Mouse (Mus musculus): Measurements from ENCODE around the gene Lmo3. TPM values are rescaled to one million over a fixed set of nuclear protein-coding genes. Genes with fewer than 3 reads are reported as not detected.

The Lmo3 gene
- total RNA-seq, 2 experiments from 2014 or later, result 0.31 to 0.34 TPM

DNA sequence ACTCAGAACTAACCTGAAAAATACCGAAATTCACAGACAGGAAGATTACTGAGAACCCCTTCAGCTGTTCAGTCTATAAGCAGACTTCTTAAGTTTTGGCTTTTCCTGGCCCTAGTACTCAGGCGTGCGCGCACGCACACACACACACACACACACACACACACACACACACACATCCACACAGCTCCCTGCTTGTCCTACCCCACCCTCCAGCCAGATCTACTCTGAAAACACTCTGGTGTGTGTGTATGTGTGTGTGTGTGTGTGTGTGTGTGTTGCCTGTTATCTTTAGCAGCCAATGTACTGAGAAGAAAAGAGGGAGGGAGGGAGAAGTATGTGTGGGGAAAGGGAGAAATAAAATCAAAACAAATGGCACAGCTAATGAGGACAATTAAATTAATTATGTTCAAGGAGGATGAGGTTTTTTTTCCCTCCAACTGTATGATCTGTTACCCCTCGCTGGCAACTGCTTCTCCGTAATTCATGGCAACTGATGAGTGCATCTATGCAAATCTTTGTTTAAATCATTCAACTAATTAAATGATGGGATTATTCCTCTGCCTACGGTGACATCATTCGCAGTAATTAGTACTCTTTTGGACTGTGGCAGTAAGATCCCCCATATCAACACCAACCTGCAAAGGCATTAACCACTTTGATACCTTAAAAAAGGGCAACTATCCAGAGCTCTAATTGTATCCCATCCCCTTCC lies 157.1 kb downstream of the Lmo3 start:
- intact Hi-C loops (cut with DNase I), result no loop called here
- no peak for DNase-seq (ENCODE audit: low spot score)

DNA sequence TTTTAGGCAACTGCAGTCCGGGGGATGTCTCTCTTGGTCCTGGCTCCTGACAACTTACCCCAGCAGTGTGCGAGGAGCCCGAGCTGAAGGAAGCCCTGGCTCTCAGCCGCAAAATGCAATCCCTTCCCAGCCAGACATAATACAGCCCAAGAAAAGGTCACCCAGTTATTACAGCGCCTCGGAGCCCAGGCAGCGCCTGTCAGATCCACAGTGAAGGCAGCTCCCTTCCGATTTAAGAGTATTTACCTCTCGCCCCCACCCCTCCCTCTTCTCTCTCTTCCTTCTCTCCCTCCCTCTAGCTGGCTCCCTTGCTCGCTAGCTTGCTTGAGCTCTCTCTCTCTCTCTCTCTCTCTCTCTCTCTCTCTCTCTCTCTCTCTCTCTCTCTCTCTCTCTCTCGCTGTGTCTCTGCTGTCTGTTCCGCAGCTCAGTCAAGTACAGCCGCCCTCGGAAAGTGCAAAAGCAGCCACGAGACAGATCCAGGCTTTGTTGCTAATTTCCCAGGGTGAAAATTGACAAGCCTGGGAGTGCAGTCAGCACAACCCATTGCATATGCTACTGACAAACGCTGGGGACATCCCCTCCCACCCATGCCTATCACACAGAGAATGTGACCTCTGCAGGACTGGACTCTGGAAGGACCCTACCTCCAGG lies 159.0 kb downstream of the Lmo3 start:
- intact Hi-C loops (cut with DNase I), result no loop called here
- DNase-seq (ENCODE audit: low spot score), result no peak

DNA sequence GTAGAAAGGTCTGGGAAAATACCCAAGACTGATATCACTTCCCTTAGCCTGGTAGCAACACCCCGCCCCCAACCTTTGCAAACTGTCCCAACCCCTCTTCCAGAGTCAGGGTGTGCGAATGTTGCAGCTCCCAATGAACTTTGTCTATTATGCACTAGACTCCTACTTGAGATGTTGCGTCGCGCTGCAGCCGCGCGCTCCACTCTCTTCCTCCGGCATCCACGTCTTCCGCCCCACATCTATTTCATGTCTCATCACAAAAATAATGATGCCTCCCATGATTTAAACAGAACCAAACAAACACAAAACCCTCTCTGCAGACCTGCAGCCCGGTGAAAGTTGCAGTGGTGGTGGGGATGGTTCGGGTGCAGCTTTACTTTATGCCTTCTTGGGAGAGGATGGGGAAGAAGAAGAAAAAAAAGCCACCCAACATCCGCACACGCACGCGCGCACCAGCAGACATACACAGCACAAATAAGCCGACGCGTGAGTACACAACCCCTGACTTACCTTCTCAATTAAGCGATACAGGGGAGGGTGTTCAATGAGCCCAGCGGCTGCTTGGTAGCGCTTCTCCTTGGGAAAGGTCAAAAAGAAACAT lies 159.7 kb downstream of the Lmo3 start:
- intact Hi-C loops (cut with DNase I), result no loop called here
- no peak for DNase-seq (ENCODE audit: low spot score)

DNA sequence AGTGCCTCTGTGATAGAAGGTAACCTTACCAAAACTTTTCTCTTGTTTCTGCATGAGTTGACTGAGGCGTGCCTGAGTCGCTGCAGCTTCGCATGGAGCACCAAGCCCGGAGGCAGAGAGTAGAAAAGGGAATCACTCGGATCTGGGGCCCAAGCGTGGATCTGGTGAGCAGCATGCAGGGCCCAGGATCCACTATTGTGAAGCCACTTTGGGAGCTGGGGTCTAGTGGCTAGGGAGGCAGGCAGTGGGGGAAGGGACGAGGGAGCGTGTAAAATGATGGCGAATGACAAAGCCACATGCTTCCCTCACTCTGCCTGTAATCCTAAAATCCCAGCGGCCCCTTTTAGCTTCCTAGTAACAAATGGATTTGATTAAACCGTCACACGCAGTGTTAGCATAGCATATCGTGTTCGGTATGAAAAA lies 160.6 kb downstream of the Lmo3 start:
- DNase-seq (ENCODE audit: low spot score), result no peak
- intact Hi-C loops (cut with DNase I), result no loop called here

DNA sequence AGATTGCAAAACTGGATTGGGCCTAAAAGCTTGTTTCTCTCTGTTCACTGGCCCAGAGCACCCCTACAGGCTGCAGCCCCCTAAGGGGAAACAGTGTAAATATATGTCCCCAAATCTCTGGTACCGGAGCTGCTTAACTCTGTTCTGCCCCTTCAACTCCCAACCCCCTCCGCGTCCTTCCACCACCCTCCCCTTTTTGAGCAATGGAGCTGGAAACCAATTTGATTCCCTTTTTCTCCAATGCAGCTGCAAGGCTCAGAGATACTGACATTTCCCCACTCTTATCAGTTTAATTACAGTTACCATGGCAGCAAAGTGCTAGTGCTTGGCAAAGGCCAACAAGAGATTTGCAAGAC lies 161.3 kb downstream of the Lmo3 start:
- no peak for DNase-seq (ENCODE audit: low spot score)
- intact Hi-C loops (cut with DNase I), result no loop called here

DNA sequence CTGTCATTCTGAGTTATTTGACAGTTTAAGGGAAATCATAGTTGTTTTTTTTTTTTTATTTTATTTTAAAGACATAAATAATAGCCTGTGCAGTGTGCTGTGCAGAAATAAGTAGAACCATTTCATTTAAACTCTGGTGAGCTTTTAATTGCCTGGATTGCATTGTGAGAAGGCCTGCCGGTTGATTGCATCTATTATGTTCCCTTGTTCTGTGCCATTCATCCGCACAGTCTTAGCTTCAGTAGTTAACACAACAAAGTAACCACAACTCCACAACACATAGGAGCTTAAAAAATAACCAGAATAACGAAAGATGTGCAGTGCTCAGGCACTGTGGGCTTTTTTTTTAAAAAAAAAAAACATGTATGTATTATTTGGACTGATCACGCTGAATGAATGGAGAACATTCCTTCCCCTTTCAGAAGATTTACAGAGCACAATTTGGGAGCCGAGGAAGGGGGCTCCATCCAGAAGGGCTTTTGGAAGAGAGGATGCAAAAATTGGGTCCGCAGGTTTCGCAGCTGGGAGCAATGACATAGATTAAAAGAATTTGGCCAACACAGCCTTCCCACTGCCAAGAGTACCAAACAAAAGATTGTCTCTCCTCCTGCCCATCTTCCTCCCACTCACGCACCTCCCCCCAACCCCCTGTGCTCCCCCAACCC lies 161.8 kb downstream of the Lmo3 start:
- DNase-seq (ENCODE audit: low spot score), result no peak
- intact Hi-C loops (cut with DNase I), result no loop called here

DNA sequence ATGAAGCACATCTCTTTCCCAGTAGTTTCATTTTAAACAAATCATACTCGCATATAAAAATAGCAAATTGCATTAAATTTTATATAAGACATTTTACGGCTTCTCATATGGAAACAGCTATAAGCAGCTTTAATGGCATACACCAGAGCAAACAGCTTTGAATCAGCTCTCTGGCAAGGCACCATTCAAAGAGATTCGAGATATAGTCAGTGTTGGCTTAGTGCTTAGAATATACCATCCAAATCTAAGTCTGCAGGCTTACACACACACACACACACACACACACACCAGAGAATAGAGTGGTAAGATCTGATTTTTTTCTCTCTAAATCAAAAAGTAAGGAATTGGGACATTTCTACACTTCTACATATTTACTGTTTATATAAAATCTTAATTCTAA lies 169.7 kb downstream of the Lmo3 start:
- no peak for DNase-seq (ENCODE audit: low spot score)

DNA sequence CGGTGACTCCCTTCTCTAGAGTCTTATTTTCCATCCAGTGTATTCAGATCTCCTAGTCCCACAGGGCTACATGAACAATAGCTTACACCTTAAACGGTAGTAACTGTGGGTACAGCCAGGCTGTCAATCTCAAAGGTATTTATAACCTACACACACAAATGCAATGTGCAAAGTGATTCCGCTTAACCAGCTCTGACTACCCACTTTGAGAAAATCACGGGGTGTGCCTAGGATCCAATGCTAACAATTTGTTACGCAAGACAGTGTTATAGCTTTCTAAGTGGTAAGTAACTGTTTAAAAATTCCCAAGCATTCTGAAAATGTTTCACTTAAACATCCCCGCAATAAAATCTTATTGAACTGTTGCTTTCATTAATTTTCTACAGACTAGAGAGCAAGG lies 179.7 kb downstream of the Lmo3 start:
- DNase-seq (ENCODE audit: low spot score), result no peak
- intact Hi-C loops (cut with DNase I), result no loop called here

More for the DNA sequence above, 169.7 kb downstream of the Lmo3 start:
- intact Hi-C loops (cut with DNase I), result no loop called here

DNA sequence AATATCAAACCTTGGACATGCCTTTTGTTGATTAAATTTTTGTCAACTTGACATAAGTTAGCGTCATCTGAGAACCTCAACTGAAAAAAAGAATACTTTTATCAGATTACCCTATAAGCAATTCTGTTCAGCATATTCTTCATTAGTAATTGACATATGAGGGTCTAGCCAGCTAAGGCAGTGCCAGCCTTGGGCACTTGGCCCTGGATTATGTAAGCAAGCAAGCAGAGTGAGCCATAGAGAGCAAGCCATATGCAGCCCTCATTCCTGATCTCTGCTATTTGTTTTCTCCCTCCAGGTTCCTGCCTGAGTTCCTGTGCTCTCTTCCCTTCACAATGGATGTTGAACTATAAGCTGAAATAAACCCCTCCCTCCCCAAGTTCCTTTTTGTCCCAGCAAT lies 182.9 kb downstream of the Lmo3 start:
- intact Hi-C loops (cut with DNase I), result no loop called here
- no peak for DNase-seq (ENCODE audit: low spot score)

DNA sequence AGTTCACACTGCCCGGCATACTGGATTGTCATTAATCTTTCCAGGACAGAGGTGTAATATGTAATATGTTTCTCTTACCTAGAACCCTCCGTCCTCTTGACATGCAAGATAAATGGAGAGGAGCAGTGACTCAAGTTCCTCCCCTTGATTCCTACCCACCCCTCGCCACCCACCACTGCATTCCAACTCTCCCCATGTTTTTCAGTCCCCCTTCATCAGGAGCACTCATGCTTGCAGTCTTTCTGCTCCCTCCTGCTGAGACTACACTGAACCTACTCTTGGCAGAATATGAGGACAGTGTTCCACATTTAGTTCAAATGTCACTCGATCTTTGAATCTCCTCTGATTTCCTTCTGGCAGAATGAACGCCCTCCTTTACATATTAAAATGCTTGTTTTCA lies 190.7 kb downstream of the Lmo3 start:
- intact Hi-C loops (cut with DNase I), result no loop called here
- DNase-seq (ENCODE audit: low spot score), result no peak

DNA sequence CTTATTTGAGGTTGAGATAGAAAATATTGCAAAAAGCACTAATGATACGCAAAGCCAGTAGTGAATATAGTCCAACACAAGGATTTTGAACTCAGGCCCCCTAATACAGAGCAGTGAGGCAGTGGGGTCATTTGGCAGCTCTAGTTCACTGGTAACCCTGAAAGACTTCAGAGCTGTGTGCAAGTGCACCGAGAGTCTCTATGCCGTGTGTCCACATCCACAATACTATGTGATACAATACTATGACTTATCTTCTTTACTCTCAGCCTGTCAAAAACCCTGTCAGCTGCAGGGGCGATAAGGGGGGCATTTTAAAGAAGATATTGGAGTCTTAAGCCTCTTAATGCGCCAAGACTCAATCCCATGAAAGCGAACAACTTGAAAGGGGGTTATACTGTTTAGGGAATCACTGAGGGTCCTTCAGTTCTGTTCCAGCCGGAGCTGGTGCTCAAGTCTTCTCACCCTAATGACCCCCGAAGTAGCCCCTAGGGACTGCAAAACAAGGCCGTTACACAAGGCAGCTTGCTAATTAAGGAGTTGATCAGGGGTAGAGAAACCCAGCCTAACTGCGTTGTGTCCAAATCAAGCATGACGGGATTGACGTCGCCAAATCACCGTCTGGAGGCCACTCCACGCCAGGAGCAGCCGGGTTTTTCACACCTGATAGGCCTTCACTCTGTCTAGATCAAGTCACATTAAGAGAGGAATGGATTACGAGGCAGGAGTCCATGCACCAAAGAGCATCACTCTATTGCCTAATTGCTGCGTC lies 193.4 kb downstream of the Lmo3 start:
- intact Hi-C loops (cut with DNase I), result no loop called here
- DNase-seq (ENCODE audit: low spot score), result no peak

DNA sequence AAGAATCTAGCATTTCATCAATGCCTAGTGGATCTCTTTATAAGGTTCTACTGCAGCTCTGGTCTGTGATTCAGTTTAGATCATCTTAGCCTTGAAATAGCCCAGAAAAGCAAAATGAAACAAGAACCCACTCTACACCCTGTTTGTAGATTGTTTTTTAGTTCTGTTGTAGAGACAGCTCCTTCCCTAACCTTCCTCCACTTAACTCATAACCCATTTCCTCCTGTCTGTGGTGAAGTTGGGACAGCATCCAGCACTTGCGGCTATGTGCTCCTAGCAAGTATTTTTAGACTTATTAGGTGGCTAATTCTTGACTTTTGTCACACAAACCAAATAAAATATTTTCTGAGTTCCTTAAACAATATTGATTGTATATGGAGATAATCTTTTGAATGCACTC lies 198.6 kb downstream of the Lmo3 start:
- no peak for DNase-seq (ENCODE audit: low spot score)
- intact Hi-C loops (cut with DNase I), result no loop called here

DNA sequence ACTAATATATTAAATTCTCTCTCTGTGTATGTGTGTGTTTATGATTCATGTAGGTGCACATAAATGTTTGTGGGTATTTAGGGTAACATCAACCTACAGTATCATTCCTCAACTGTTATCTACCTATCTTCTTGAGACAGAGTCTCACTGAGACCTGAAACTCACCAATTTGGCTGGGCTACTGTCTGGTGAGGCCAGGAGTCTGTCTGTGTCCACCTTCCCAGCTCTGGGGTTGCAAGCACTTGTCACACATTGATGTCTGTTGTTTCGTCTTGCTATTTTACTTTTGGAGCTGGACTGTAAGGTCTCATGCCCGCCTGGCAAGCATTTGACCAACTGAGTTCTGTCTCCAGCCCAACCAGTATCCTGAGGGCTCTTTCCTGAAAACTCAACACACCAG lies 210.6 kb downstream of the Lmo3 start:
- no peak for DNase-seq (ENCODE audit: low spot score)
- intact Hi-C loops (cut with DNase I), result no loop called here

DNA sequence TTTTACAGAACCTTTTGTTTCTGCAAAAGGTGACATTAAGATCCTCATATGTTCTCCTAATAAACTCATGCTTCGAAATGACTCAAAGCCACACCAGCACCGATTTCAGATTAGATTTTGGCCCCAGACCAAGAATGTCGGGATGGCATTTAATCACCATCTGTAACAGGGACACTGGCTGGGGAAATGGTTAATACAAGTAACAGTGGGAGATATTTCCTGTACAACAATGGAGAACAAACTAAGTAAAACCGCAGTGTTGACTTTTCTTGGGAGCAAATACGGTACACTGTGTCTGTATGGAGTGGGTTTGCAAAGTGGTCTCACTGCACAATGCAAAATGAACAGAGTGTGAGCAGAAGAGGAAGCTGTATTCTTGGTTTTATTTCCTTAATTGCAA lies 217.7 kb downstream of the Lmo3 start:
- no peak for DNase-seq (ENCODE audit: low spot score)
- intact Hi-C loops (cut with DNase I), result no loop called here

DNA sequence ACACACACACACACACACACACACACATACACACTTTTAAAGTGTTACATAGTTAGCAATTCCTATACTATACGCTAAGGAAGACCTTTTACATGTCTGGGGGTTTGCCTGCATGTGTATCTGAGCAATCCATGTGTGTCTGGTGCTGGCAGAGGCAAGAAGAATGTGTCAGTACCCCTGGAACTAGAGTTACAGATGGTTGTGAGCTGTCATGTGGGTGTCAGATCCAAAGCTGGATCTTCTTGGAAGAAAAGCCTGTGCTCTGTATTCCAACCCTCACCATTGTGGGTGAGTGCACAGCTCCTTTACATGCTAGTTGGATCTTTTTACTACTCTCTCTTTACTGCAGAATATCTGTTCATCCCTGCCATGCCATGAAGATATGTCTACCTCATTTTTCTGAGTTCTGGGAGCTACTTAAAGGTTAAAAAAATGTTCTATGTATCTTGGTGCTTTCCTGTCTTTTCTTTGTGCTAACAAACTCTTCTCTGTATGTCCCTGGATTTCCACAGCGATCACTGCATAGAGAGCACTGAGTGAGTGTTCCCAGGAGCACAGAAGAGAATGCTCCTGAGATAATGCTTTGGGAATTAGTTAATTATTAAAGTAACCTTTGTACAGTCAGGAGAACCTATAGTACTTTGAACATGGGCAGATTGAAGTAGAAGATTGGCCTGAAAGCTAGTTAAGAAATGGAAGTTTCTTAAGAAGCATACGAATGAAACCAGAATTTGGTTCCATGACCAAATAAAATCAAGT lies 231.0 kb downstream of the Lmo3 start:
- intact Hi-C loops (cut with DNase I), result no loop called here
- no peak for DNase-seq (ENCODE audit: low spot score)

DNA sequence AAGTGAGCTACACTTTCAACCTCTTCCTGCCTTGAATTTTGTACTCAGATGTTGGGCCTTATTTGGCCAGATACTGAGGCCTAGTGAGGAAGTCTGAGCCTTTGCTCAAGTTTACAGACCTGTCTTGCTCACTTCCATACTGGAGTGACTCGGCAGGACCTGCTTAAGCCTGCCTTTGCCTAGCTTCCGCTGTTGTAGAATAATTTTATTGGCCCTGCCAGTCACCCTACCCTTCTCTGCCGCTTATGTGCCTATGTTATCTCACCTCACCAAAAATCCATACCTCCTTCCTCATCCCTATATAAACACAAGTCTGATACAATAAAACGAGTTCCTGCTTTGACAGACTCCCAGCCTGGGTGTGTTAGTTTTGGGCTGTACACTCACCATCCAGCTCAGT lies 235.2 kb downstream of the Lmo3 start:
- intact Hi-C loops (cut with DNase I), result no loop called here
- no peak for DNase-seq (ENCODE audit: low spot score)

DNA sequence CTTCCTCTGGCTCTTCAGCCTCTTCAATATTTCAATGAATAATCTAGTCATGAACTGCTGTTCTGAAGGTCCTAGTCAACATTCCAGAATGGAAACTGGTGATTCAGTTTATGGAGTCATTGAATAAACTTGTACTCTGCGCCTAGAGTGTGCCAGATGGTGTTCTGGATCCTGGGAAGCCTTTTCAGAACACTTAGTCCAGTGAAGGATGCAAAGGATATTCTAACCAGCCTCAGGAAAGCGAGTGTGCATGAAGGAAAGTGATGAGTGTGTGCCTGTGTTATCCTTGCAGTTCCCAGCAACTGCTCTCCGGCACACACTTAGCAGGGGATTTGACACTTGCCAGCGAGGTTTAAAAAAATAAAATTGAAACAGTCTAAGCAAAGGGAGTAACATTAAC lies 245.9 kb downstream of the Lmo3 start:
- intact Hi-C loops (cut with DNase I), result no loop called here
- DNase-seq (ENCODE audit: low spot score), result no peak

DNA sequence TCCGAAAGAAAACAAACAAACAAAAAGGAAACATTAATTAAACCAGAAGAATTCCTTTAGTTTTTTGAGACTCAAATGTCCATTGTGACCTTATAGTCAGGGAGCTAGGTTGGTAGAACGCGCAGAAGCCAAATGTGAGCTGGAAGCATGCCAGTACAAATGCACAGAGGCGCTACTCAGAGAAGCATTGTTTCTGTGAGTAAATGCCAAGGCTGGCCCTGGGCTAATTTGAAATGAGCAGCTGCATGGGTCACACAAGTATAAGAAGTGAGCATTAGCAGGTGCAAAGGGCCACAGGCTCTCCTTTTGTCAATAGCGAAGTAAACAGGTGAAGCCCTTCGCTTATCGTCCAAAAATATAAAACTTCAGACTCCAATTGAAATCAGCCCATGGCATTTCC lies 247.8 kb downstream of the Lmo3 start:
- no peak for DNase-seq (ENCODE audit: low spot score)
- intact Hi-C loops (cut with DNase I), result no loop called here

DNA sequence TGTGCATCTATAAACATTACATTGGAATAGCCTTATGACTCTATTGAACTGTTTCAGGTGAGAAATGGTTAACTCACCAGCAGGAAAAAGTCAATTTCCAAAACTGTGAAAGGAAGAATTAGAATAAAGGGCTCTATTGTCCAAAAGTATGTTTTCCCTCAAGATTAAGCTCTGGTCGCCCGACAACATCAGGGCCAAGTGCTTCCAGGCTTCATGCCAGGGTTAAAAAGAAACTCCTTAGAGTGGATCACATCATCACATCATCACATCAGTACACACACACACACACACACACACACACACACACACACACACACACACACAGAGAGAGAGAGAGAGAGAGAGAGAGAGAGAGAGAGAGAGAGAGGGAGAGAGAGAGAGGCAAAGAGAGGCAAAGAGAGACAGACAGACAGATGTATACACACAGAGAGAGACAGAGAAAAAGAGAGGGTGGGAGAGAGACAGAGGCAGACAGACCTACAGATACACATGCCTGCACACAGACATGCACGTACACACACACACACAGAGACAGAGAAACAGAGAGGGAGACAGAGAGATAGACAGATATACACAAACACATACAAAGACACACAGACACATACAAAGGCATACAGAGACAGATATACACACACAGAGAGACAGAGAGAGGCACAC lies 255.9 kb downstream of the Lmo3 start:
- peak; percentile 7 for DNase-seq (ENCODE audit: low spot score)

More for the DNA sequence above, 255.9 kb downstream of the Lmo3 start:
- intact Hi-C loops (cut with DNase I), result no loop called here
